Mouse (Mus musculus): ENCODE results near the gene Susd1.

The Susd1 gene

DNA sequence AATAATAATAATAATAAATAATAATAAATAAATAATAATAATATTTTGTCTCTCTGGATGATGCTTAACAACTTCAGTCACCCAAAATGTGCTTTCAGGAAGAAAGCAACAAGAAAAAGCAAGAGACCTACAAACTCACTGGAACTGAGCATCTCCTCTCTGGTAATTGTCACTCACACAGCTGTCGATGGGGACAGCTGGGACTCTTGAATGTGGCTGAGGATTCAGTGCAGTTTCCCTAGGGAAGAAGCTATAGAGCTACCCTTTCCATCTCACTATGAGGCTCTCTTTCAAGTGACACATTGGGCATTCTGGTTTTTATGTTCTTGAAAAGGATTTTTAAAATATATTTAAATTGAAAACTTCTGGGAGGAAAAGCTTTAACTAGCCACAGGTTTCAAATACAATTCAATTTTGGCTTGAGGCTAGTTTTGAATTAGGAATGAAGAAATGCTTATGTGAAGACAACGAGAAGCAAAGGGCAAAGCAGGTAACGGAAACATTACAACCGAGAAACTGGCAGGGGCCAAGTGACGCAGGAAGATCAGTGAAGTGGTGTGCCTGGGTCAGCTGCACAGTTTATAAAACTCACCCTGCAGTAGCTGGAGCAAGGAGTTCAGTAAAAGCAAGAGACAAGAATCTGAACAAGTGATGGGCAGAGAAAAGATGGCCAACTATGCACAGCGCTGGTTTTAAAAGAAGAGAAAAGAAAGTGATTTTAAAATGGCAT is 112.2 kb downstream of the Susd1 start:
- CTCF ChIA-PET = no interaction called here

DNA sequence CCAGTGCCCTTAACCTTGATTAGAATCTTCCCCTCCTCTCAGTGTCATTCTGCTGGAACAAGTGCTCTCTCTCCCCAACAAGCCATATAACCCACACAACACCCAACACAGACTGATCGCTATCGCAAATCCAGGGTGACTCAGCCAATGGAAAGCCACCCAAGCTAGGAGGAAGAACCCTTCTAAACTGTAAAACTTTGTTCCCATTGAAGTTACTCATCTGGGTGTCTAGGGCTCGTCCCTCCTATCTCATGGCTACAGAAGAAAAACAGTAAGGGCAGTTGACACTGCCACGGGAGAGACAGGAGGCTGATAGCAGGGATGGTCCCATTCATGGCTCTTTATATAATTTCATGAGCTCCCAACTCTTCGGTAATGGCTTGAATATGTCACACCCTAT is 114.1 kb downstream of the Susd1 start:
- CTCF ChIA-PET = interaction anchor here (0.6 to 0.7 kb wide), 2 partner anchors 10 to 555 kb away, joined by 3 read pairs; no protein-coding TSS in a partner anchor

DNA sequence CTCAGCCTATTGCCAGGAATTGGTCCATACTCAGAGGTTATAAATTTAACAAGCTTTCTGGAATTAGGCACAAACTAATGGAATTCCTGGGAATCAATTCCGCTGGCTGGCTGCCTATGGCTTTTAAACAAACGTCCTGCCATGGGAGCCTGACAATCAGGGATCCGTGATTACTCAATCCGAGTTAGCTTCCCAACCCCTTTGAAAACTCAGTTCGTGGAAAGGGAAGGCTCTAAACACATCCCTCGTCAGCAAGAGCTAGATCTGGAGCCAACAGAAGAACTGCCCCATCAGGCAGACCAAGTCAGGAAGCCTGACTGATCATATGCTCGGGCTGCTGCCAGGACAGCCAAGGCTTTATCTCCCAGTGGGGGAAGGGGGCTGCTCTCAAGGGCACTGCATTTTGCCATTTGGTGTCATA is 115.2 kb downstream of the Susd1 start:
- CTCF ChIA-PET = no interaction called here

DNA sequence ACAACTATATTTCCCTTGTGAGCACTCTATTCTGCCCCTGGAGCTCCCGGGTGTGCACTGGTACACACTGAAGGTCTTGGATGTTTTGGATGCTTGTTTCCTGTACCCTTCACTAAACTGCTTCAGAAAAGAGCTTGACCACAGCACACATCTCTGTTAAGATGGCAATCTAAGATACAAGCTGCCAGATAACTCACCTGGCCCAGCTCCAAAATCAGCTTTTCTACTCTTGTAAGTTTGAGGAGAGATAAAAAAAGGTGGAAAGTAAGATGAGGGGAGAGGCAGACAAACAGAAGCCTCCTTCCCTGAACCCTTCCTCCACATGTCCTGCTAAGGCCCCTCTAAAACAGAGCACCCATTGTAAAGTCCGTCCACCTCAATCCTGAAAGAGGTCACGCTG is 115.7 kb downstream of the Susd1 start:
- CTCF ChIA-PET = no interaction called here

DNA sequence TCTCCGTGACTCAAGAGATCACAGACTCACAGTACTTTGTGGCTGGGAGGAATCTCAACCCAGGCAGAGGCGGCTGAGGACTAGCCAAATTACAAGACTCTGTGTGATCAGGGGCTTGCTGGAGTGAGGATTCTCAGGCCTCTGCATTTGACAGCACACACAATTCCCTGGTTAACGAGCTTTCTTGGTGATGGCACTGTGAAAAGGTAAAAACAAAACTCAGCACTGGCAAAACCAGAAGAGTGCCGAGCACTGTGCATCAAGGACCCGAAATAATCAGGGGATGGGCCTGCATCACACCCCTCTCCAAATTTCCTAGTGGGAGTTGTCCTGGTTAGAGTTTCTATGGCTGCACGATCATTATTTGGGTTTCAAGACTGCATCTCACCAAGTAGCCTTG is 116.4 kb downstream of the Susd1 start:
- CTCF ChIA-PET = no interaction called here

DNA sequence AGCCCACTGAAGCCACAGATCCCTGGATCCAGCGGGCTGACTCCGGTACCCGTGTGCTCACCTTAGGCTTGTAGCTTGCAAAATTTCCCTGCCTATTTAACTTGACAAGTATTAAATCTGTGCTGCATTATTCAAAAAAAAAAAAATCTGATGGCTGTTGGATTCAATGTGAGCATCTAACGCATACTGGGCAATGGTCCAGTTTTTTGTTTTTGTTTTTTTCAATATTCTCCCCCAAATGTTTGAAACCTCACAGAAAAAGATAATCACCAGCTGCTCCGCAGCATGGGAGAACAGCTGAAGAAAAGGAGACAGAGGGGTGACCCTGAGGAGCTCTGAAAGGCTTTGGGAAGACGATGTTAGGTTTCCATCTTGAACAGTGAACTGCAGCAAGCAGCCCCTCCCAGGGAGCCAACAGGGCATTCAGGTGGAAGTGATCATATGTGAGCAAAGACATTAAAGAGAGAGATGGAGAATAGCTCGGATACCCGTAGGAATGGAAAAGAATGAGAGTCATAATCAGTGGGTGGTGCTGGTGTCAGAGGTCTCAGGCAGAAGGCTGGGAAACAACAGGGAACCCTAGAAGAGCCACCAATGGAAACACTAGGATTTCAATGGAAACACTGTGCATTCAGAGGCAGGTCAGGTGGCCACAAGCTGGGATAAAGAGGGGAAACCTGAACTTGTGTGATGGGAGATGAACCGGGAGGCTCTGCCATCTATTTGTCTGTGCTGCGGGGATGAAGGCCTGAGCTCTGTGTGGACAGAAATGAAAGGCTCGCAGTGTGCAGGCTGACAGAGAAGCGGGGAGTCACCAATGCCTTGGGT is 117.0 kb downstream of the Susd1 start:
- CTCF ChIA-PET = no interaction called here

DNA sequence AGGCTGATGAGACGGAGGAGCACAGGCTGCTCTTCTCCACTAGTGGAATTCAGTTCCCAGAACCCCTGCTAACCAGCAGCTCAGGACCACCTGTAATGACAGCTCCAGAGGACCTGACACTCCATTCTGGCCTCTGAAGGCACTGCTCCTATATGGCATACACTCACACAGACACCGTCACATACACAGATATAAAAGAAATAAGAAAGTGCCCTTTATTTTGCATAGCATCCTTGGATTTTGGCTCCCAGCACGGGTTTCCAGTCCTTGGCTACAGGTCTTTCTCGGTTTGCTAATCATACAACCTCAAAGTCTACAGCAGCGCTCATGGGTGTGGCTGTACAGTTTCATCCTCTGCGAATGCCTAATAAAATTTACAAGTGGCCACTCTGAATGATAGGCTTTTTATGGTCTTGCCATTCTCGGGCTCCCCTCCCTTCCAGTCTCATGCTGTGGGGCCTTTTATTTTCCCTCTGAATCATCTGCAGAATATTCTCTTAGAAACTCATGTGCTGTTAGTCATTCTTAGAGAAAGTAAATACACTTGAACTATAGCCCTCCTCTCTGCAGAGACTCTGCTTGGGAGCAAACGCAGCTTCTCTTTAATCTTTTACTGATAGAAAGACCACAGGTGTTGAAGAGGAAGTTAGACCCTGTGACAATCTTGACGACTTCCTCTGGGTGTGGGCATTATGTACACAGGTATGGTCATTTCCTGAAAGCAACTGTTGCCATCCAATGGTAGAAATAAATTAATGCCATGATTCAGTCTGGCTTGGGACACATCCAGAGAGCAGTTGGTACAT is 119.1 kb downstream of the Susd1 start:
- CTCF ChIA-PET = interaction anchor here (0.5 to 0.6 kb wide), 2 partner anchors 57 to 129 kb away, joined by 3 to 4 read pairs; no protein-coding TSS in a partner anchor

DNA sequence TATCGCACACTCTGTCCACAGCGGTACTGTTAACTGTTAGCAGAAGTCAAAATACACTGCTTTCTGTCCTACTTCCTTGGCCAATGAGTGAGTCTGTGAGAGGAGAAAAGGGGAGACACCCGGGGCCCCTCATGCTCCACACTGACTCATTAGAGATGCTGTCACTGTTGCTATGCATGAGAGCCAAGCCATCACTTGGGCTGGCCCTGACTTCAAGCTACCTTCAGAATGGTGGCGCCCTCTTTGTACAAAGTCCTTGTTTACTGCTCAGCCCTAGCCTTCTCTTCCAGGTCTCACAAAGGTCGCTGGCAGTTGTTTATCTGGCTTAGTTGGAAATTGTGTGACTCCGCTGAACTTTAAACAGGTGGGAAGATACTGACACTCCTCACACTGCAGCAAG is 119.8 kb downstream of the Susd1 start:
- CTCF ChIA-PET = interaction anchor here (0.5 kb wide), 1 partner anchor 56 kb away, joined by 4 read pairs; no protein-coding TSS in a partner anchor

DNA sequence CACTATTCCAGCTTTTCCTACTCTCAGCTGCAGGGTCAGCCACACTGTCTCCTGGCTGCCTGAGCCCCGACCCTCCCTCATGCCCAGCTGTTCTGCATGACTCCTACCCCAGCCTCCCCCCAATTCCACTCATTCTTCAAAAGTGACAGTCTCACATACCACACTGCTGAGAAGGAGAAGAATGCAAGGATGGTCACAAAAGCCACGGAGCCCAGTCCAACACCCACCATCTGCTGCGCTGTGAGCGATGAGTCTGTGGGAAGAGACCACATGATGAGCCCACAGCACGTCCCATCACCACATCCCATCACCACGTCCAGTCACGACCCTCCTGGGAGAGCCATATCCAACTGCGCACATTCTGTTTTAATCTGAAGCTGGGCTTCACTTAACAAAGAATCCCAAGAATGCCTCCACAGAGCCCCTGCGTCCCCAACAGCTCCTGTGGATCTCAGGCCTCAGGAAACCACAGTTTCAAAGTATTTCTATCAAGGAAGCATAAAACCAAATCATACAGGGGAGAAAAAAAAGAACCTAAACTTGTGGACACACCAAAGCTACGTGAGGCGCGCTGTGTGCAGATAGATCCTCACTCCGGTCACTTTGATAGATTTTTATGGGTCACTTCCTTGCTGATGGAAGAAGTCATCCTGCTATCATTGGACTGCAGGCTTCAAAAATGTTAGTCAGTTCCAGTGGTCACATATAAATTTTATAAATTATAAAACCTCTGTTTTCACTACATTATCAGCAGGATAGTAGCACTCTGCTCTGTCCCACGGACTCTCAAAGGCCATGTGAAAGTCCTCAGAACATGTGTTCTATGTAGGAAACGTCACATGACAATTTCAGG is 122.7 kb downstream of the Susd1 start:
- CTCF ChIA-PET = interaction anchor here (0.6 kb wide), 1 partner anchor 78 kb away, joined by 3 read pairs; no protein-coding TSS in a partner anchor

DNA sequence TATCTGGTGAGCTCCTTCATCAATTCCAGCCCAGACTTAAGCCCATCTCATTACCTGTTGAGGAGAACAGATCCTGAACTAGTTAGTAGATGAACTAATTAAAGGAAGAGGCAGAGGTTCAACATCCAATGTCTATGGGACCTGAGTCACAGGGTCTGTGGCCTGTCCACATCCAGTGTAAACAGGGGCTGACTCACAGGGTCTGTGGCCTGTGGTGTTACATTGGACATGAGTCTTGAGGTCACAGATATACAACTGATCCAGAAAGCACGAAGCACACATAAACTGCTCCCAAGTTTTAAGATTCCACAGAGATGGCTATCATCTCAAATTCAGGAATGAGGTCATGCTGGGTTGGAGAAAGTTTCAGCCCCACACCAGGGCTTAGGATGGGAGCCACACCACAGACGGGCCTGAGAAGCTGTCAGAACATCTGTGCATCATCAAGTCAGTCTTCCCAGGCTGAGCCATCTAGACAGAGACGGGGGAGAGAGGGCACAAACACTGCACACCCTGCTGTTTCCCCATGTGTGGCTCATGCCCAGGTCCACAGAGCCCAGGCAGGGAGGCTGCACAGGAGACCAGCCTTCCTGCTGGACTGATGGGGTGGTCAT is 123.4 kb downstream of the Susd1 start:
- CTCF ChIA-PET = no interaction called here

DNA sequence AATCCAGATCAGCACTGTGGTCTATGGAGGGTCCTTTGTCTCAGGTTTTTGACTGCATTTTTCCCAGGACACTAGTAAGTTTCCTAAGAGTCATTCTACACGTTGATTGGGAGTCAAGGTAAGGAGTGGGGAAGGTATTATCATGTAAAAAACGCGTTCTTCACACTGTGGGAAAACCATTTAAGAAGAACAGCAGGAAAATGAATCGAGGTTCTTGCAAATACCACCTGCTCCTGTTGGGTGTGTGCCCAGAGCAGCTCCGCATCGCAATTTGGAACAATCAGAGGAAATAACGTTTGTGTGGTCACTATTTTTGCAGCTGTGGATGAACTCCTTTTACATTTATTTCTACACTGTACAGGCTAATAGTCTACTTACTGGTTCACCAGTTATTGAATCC is 125.5 kb downstream of the Susd1 start:
- CTCF ChIA-PET = interaction anchor here (0.6 kb wide), 2 partner anchors 57 to 386 kb away, joined by 3 to 11 read pairs; no protein-coding TSS in a partner anchor

DNA sequence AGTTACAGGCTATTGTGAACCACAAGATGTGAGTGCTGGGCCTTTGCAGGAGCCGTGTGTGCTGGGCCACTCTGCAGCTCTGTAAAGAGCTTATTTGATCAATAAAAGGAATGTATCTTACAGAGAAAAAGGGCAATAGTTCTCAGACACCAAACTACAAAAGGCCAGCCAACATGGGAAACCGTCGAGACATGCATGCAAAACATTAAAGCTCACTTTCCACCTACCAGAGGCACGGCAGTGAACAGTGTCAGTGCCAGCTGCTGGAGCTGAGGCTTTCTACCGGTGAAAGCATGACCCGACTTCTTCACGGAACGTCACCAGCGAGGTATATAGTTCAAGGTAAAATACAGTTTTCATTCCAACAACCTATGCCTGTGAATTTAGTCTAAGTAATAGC is 127.8 kb downstream of the Susd1 start:
- CTCF ChIA-PET = no interaction called here

DNA sequence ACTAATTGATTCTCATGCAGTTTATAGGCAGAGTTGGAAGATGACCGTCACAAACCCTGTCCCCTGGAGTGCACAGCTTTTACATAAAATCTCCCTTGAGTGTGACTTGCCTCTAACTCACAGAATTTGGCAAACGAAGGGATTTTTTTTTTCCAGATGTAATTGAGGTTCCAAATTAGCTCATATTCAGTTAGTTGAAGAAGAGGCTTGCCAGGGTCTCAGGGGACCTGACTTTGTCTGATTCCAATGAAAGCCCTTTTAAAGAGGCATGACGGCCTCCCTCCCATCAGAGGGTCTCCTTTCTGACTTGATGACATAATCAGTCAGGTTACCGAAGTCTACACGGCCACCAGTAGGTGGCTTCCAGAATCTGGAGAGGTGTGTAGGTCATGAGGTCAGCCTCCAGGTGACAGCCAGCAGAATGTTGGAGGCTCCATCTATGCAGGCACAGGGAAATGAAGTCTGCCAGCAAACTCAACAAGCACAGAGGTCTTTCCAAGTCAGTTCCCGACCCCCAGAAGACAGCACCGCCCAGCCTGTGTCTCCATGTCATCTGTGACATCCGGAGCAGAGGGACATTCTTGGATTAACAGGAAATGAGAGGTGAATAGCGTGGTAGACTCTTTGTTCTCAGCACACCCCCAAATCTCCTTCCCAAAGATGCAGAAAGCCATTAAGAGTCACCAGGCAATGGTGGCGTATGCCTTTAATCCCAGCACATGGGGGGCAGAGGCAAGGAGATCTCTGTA is 130.4 kb downstream of the Susd1 start:
- CTCF ChIA-PET = no interaction called here

DNA sequence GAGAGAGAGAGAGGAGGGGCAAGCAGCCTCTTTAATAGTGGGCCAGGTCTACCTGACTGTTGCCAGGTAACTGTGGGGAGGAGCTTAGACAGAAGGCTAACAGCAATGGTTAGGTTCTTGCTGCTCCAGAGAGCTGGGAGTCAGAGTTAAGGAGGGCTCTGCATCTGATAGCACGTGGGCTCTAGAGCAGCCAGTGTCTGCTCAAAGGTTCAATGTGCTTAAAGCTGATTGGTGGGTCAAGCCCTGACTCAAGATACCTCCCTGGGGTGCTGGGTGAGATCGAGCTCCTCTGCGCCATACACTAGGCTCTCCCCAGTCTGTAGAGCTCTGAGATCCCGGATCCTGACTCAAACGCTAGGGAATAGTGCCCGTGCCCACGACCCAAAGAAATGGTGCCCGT is 136.0 kb downstream of the Susd1 start:
- CTCF ChIA-PET = no interaction called here

DNA sequence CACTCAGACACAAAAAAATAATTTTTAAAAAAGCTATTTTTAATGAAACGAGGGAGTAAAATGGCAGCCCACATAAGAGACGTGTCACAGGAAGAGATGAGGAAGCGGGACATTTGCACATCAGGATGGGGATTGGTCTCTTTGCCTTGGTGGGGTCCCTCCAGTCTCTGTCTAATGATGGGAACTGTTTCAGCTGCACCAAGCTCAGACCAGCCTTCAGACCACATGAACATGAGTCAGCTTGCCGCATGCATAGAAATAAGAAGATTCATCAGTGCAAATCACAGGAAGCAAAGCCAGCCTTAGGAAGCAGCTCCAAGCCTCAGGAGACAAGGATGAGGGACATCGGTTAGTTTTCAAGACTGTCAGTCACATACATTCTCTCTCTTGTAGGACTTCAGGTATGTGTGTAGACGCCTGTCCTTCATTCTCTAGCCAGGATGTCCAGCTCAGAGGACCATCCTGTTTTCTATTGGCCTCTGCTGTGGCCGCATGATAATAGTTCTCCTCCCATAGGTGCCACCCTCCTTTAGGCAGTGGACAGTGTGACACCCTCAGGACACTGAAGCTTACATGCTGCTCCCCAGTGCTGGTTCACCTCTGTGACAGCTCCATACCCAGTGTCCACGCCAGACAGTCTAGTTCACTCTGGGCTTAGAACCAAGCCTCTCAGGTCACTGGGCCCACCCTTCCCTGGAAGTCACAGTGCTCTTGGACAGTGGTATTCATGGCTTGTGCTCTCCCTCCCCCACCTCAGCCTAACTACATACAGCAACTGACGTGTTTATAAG is 137.2 kb downstream of the Susd1 start:
- CTCF ChIA-PET = interaction anchor here (0.6 kb wide), 2 partner anchors 9 to 55 kb away, joined by 3 to 5 read pairs; no protein-coding TSS in a partner anchor

DNA sequence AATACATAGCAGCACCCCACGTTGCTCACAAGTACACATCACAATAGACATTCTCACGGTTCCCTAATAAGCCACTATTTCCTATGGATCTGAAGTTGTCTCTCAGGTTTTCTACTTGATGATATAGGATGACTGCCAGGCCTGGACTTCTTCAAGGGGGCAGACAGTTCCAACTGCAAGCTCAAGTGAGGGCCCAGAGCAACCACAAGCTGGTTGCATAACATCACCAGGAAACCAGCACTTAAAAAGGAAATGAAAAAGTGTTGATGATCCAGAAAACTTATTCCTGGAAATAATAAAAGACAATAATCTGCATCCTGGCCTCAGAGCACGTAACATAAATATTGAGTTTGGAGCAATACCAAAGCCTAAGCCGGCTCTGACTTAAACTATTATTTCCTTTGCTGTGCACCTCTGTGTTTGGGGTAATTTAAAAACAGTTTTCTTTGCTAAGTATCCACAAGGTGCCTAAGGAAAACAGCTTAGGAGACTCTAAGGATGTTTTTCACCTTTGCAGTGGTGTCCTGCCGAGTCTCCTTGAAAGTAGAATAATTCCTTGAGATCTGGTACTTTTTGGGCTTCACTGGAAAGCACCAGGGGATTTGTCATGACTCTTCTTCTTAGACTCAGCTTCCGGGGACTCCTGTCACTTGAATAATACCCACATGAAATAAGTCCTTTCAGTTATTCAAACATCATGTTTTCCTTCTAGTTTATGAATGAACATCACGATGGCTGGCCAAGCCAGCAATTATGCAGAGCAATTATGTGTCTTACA is 139.5 kb downstream of the Susd1 start:
- CTCF ChIA-PET = no interaction called here

DNA sequence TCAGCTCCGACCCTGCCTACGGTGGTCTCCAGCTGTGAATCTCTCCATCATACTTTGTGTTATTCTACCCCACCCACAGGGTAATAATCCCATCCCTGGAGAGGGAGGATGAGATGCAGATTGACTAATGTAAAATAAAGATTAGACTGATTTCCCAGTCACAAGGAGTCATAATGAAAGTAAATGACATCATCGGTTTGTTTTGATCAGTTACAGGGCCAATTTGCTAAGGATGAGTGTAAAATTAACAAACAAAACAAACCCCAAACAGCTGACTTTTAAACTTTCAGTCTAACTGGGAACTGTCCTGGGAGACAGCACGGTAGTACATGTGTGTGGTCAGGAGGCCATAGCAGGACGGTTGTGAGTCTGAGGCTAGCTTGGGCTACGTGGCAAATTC is 143.3 kb downstream of the Susd1 start:
- CTCF ChIA-PET = no interaction called here

DNA sequence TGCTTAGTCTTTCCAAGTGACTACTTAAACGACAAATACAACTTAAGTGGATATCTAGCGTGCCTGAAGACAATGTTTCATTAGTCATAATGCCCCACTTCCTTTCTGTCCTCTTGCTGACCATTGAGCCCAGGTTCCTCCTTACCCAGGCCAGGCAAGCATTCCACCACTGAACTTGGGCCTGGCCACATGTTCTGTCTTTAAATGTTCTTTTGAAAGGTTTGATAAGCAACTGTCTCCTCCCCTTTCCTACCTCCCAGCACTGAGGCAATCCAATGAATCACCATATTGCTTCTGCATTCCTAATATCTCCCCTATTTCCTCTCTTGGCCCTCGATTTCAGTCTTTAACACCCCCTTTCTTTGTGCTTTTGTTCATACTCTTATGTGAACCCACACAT is 143.8 kb downstream of the Susd1 start:
- CTCF ChIA-PET = no interaction called here
